Mouse (Mus musculus) CH12F3 (cell line): Measurements from ENCODE around the gene Cluap1.
"Not testable (repeated sequence)": the region's sequence is repeated elsewhere in the genome, so short reads cannot be mapped to it uniquely, and the experiment has no call there.

ENCODE experiments used
- in situ Hi-C: fragments of 300-500 bp; cut with MboI; formaldehyde crosslinking; loops from 2 replicates; pipeline ENCODE4 v1.14.3; 2020; ENCODE audit warnings: low sequenced_read_pairs

Gene Cluap1

GRCm38 (mm10) chr16:3934091-3934490 lies 25.5 kb downstream of the Cluap1 start:
- in situ Hi-C loops, result no loop called here

- in situ Hi-C loops, result no loop called here
These were observed 26.1 kb downstream of the Cluap1 start for GRCm38 (mm10) chr16:3934701-3935100.

GRCm38 (mm10) chr16:3951141-3951540 lies 42.5 kb downstream of the Cluap1 start:
- in situ Hi-C loops, result no loop called here

GRCm38 (mm10) chr16:3956369-3956768 lies 47.8 kb downstream of the Cluap1 start:
- in situ Hi-C loops, result no loop called here

DNA sequence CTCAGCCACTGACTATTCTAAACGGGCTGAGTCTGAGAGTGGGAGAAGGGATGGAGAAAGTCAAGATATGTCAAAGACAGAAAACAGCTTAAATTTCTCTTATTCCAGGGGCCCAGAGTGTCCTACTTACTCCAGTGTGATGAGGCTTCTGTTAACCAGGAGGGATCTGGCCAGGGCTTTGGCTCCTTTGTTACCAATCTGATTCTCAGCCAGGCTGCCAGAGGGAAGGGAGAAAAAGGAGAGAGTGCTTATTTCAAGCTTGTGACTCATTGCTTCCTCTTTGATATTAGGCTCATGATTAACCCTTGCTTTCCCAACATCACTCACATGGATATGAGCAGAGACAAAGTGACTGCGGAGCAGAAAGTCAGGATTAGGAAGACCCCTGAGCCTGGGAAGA lies 50.7 kb downstream of the Cluap1 start:
- in situ Hi-C loops, result no loop called here

DNA sequence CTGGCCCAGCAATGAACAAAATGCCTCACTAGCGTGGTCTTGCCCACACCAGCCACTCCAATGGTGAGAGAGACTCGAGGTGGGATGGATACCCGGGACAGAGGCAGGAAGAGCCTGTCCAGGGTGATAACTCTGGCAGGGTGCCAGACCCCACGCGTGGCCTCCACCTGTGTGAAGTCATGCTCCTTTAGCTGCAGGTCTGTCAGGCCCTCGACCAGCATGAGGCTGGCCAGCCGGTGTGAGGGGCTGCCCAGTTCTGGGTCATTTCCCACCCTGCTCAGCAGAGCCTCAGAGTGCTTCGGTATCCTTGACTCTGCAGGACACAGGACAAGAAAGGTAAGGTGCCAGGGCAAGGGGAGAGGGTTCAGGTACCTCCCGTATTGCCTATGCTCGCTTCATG lies 56.4 kb downstream of the Cluap1 start:
- in situ Hi-C loops, result no loop called here

GRCm38 (mm10) chr16:3965534-3965933 lies 56.9 kb downstream of the Cluap1 start:
- in situ Hi-C loops, result no loop called here

- in situ Hi-C loops, result not testable (repeated sequence)
These were observed 65.9 kb downstream of the Cluap1 start for GRCm38 (mm10) chr16:3974456-3974855.

DNA sequence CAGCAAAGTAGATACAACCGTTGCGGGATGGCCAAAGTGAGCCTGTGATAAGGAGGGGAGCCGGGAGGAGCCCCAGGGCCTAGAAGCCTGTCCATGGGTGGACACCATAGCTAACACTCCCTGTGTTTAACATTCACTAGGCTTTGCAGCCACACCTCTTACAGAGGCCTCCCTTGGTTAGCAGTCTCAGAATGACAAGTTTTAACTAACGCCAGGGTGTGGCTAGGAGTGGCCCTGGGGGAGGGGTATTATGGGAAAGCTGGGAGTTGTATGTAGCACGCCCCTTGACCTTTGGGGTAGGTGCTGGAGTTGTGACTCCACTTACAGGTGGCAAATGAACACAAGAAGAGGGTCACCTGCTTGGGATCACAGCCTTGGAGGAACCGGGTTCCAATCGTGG lies 67.1 kb downstream of the Cluap1 start:
- in situ Hi-C loops, result no loop called here

- in situ Hi-C loops, result no loop called here
These were observed 67.7 kb downstream of the Cluap1 start, which contains the start of gene Nlrc3 for GRCm38 (mm10) chr16:3976251-3976671. Gene Nlrc3 (minus strand): TSS chr16:3976632.

- in situ Hi-C loops, result no loop called here
These were observed 68.1 kb downstream of the Cluap1 start for GRCm38 (mm10) chr16:3976712-3977111.

DNA sequence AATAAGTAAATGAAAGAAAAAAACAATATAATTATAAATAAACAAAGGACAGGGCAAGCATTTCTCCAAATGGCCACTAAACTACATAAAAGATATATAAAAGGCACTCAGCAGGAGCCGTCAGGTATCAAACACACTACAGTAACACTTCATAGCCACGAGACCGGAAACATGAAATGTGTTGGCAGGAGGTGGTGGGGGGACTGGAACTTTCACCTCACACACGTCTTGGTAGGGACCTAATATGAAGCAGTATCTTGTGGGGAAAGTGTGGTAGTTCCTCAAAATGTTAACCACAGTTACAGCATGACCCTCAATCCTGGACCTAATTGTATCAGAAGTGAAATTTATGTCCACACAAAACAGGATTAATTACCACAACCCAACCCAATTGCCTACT lies 73.6 kb downstream of the Cluap1 start:
- in situ Hi-C loops, result no loop called here

GRCm38 (mm10) chr16:3983146-3983700 lies 74.6 kb downstream of the Cluap1 start:
- in situ Hi-C loops, result no loop called here

GRCm38 (mm10) chr16:3988410-3988809 lies 79.8 kb downstream of the Cluap1 start:
- in situ Hi-C loops, result no loop called here
